Comparison of ENCODE assay signal across 26 mouse cellular contexts in genomic region chr14:23146981-23147380, GRCm38 (mm10).
DNase-seq lines count a peak whose midpoint lies in the region; ATAC-seq and TF ChIP-seq lines count a peak whose summit lies in the region.
"Had no signal": no experiment of that assay in that cellular context is flagged by ENCODE, and none has a peak within 500 bp of the region (broad histone marks: within the 10 kb centered on the region; RNA-seq: fewer than 3 reads in every experiment).

No protein-coding gene starts in this region.

- intact Hi-C loops in gastrocnemius, adult 2 months (cut with DNase I) = no loop called here

- peak; percentile 14 for DNase-seq in gastrocnemius, adult 18-20 months (ENCODE audit: low spot score)
- DNase-seq in gastrocnemius, adult 2 months = no peak
- DNase-seq in Muller cell, postnatal 12 days (ENCODE audit: inconsistent ontology term) = peak; percentile 21
- DNase-seq in fibroblast of lung, adult 2 months (ENCODE audit: low read depth) = peak; percentile 68
- DNase-seq in layer of hippocampus, adult 9-11 months = no peak
- DNase-seq: adrenal gland, adult 2 months; adrenal gland, postnatal 14 days; cerebellum, adult 11-12 months; cerebellum, adult 8-10 months; cerebellum, postnatal 10 days; cerebellum, postnatal 36 days; forebrain, postnatal 0 days; gastrocnemius, postnatal 25 days; heart, adult 18-20 months; heart, postnatal 14 days; heart, postnatal 4 days had no signal

- no peaks in the 10 kb centered on the region for H3K9me3 ChIP-seq in kidney, embryonic 15.5 days (replicated peaks)
- no peaks in the 10 kb centered on the region for H3K9me3 ChIP-seq in midbrain, embryonic 15.5 days
- H3K9me3 ChIP-seq: heart, embryonic 10.5 days; heart, embryonic 13.5 days had no signal

- 81% methylated on average over 1 of the region's 1 CpGs for WGBS in kidney, embryonic 15.5 days
- whole genome bisulfite sequencing in midbrain, embryonic 15.5 days = 85% methylated on average over 1 of the region's 1 CpGs

- peaks cover 2% of the 10 kb centered on the region; the same call in 1 of the 2 replicates for H3K4me1 ChIP-seq in kidney, embryonic 15.5 days
- H3K4me1 ChIP-seq in midbrain, embryonic 15.5 days = no peaks in the 10 kb centered on the region
- H3K4me1 ChIP-seq: heart, embryonic 10.5 days; heart, embryonic 13.5 days had no signal

- H3K36me3 ChIP-seq in kidney, embryonic 15.5 days = no peaks in the 10 kb centered on the region
- H3K36me3 ChIP-seq in midbrain, embryonic 15.5 days (replicated peaks) = no peaks in the 10 kb centered on the region
- H3K36me3 ChIP-seq: heart, embryonic 10.5 days; heart, embryonic 13.5 days had no signal

- no peak overlapping the region for H3K9ac ChIP-seq in kidney, embryonic 15.5 days
- no peak overlapping the region for H3K9ac ChIP-seq in midbrain, embryonic 15.5 days
- H3K9ac ChIP-seq: forebrain, postnatal 0 days; heart, embryonic 13.5 days; hindbrain, embryonic 14.5 days had no signal

- no peaks in the 10 kb centered on the region for H3K27me3 ChIP-seq in kidney, embryonic 15.5 days
- H3K27me3 ChIP-seq in midbrain, embryonic 15.5 days (replicated peaks) = no peaks in the 10 kb centered on the region
- H3K27me3 ChIP-seq: heart, embryonic 13.5 days had no signal

- no peak overlapping the region for H3K4me2 ChIP-seq in kidney, embryonic 15.5 days
- no peak overlapping the region for H3K4me2 ChIP-seq in midbrain, embryonic 15.5 days
- H3K4me2 ChIP-seq: heart, embryonic 13.5 days; hindbrain, embryonic 14.5 days had no signal

- TF ChIP-seq CTCF in gastrocnemius, adult 2 months (IDR thresholded peaks at IDR 0.05) = no peak

- no peak overlapping the region for H3K4me3 ChIP-seq in gastrocnemius, adult 2 months
- H3K4me3 ChIP-seq in kidney, embryonic 15.5 days (replicated peaks) = no peak overlapping the region
- H3K4me3 ChIP-seq in midbrain, embryonic 15.5 days = no peak overlapping the region
- H3K4me3 ChIP-seq: heart, embryonic 10.5 days; heart, embryonic 13.5 days had no signal

- no peak for ATAC-seq in kidney, embryonic 15.5 days (replicated peaks; ENCODE audit: low FRiP score)
- no peak for ATAC-seq in midbrain, embryonic 15.5 days (replicated peaks)
- ATAC-seq: CD4-positive, CD25-positive, alpha-beta regulatory T cell, adult 4 months; forebrain, embryonic 14.5 days; forebrain, postnatal 0 days; hindbrain, postnatal 0 days; inflammation-experienced regulatory T-cells, adult 6 months; intestine, embryonic 16.5 days had no signal

- no peak overlapping the region for H3K27ac ChIP-seq in gastrocnemius, adult 2 months
- H3K27ac ChIP-seq in kidney, embryonic 15.5 days = no peak overlapping the region
- H3K27ac ChIP-seq in midbrain, embryonic 15.5 days = no peak overlapping the region
- H3K27ac ChIP-seq: heart, embryonic 10.5 days; heart, embryonic 13.5 days; hindbrain, embryonic 14.5 days; hindbrain, postnatal 0 days had no signal

Comparison
In these comparisons a context has a peak if more than half of its experiments do, and no peak if none do; other contexts are left out.
1. DNase-seq: peak in gastrocnemius, adult 18-20 months (single experiment), Muller cell, postnatal 12 days (single experiment) and fibroblast of lung, adult 2 months (single experiment); none in gastrocnemius, adult 2 months (single experiment) and layer of hippocampus, adult 9-11 months (single experiment).